Mouse (Mus musculus) kidney, adult 9 months (tissue): ENCODE results near the gene Ppp1r14a.

Source experiments
- DNase-seq: peaks from one replicate; pipeline ENCODE4 v3.0.0; 2022

Gene Ppp1r14a

GRCm38 (mm10) chr7:29304463-29305262 is 15.6 kb downstream of the Ppp1r14a start:
- DNase-seq = no peak

GRCm38 (mm10) chr7:29305263-29305988 is 16.3 kb downstream of the Ppp1r14a start:
- no peak for DNase-seq

DNA sequence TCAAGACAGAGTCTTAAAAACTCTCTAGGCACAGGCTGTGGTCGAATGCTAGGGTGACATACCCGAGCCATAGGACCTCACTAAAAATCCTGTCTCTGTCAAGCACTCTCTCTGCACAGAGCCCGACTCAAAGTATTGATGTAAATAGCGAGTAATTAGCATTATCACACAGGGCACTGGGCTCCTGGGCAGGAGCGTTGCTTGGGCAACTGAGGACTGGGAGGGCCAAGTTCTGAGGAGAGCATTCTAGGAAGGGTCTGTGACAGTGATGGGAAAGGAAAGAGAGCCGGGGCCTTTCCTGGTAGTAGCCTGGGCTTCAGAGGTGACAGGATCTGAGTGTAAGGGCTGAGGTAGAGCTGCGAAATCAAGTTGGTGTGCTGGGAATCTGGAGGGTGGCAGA is 17.0 kb downstream of the Ppp1r14a start:
- DNase-seq = no peak

DNA sequence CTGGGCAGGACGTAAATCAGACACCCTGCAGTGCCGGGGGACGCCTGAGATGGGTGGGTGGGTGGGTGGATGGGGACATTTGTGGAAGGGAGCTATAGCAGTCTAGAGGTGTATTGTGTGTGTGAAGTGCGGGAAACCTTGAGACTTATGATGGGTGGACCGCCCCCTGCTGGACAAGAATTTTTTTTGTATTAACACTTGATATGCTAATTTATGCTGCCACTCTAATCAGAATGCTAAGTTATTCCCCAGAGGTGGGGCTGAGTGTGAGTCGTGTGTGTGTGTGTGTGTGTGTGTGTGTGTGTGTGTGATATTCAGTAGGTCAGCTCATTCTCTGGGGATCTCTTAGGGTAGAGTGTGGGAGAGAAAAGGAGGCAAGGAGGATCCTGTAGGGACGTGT is 17.5 kb downstream of the Ppp1r14a start:
- peak; percentile 63 for DNase-seq

- peak; percentile 87 for DNase-seq
Observed at GRCm38 (mm10) chr7:29307350-29308104, 18.4 kb downstream of the Ppp1r14a start.

GRCm38 (mm10) chr7:29309221-29309721 is 20.2 kb downstream of the Ppp1r14a start:
- DNase-seq = no peak

- DNase-seq = no peak
Observed at GRCm38 (mm10) chr7:29309749-29310148, 20.6 kb downstream of the Ppp1r14a start.

DNA sequence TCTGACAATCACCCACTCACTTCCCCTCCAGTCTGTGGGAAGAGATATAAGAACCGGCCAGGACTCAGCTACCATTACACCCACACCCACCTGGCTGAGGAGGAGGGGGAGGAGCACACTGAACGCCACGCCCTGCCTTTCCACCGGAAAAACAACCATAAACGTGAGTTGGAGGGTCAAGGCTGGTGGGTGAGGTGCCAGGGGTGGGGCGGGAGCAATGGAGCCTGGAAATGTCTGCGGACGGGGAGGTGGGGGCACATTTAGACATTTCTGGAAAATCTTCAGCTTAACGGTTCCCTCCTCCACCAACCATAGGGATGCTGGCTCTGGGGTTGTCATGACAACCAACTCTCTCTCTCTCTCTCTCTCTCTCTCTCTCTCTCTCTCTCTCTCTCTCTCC is 23.9 kb downstream of the Ppp1r14a start:
- no peak for DNase-seq

- DNase-seq = no peak
Observed at GRCm38 (mm10) chr7:29313572-29314261, 24.6 kb downstream of the Ppp1r14a start.

- no peak for DNase-seq
Observed at GRCm38 (mm10) chr7:29314844-29315628, 25.9 kb downstream of the Ppp1r14a start.

GRCm38 (mm10) chr7:29316137-29316734 is 27.1 kb downstream of the Ppp1r14a start:
- no peak for DNase-seq

DNA sequence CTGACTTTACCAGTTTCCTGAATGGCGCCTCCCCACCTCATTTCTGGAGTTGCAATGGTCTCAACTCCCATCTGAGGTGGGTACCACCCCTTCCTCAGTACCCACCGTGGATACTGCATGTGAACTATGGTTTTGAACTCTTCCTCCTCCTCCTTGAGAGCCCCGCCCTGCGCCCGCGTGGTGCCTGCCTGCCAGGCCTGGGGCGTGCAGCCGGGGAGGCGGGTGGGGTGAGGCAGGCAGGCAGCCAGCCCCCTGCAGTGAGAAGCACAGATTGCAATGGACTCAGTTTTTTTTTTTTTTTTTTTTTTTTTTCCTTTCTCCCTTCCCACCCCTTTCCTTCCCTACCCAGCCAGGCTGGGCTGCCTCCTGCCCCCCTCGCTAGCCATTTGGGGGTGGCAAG is 27.9 kb downstream of the Ppp1r14a start:
- DNase-seq = no peak

GRCm38 (mm10) chr7:29317558-29317957 is 28.4 kb downstream of the Ppp1r14a start:
- DNase-seq = no peak

DNA sequence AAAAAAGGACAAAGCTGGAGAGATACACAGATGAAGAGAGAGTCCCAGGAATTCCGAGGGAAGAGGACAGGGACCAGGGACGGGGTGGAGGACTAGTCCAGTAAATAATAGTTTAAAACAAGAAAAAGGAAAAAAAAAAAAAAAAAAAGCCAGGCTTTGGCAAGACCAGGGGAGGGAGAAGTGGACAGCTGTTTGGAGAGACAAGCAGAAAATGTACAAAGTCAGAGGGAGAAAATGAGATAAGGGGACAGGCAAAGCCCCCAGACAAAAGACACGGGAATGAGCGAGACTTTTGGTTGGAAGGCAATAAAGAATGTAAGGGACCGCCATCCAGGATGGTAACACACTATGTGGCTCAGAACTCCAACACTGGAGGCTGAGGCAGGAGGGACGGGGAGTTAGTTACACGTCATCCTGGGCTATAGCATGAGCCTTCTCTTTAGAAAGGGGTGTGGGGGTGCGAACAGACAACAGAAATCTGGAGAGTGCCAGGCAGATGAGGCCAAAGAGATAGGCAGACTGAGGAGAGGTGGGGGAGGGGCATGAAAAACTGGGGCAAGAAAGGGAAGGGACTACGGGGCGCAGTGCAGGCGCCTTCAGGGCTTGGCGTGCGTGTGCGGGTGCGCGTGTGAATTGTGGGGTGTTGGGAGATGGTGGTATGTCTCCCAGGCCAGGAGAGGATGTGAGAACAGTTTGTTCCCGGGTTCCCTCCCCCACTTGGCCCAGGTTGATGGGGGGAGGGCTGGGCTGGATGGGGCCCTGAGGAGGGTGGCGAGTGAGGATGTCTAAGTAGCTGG is 29.2 kb downstream of the Ppp1r14a start:
- DNase-seq = no peak

- DNase-seq = no peak
Observed at GRCm38 (mm10) chr7:29319337-29320307, 30.5 kb downstream of the Ppp1r14a start.

- DNase-seq = no peak
Observed at GRCm38 (mm10) chr7:29327087-29327486, 38.0 kb downstream of the Ppp1r14a start.

- no peak for DNase-seq
Observed at GRCm38 (mm10) chr7:29328984-29329383, 39.9 kb downstream of the Ppp1r14a start.

DNA sequence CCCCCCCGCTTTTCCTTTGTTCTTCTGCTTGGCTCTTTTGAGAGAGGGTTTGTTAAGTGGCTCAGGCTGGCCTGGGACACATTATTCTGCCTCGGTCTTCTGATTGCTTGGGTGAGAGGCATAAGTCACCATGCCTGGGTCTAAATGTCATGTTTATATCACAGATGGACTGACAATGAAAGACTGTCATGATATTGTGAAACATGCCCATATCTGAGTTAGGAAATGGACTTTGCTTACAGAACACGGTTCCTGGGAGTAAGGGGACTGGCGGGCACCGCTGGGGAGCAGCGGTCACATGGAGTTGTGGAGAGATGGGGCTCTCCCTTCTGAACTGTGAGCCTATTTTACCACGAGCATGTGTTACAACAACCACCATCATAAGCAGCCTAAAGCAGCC is 45.0 kb downstream of the Ppp1r14a start:
- DNase-seq = no peak

DNA sequence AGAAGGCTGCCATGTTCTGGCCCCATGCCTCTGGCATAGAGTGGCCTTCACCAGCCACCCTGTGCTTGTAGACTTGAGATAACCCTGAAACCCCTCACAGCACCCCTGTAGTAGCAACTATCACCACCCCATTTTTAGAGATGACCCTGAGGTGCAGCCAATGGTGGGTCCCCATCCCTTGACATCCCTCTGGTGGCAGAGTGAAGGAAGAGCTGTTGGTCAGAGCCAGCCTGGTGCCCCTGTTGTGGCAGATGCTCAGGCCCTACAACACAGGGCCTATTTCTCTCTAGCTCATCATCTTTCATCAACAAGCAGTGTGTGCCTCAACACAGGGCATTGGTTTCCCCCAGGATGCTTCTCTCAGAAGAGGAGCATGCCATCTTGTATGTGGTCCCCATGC is 46.2 kb downstream of the Ppp1r14a start:
- DNase-seq = no peak
